Mouse (Mus musculus) left cerebral cortex, postnatal 36 days (tissue): ENCODE results near the gene Gm10260. TPM values are rescaled to one million over a fixed set of nuclear protein-coding genes. Genes with fewer than 3 reads are reported as not detected.

Experiments
- DNase-seq, 2 experiments: peaks; one replicate each; pipeline ENCODE4 v3.0.0; 2021 to 2022; ENCODE audit warnings: low spot score in 2 of 2, mixed read lengths in 1 of 2
- intact Hi-C: fragments of 180-260 bp; cut with DNase I; formaldehyde crosslinking; loops from one replicate; pipeline ENCODE4 v1.15.1; 2025
- total RNA-seq, 2 experiments: library from RNA; stranded (reverse); gene quantifications; 2 replicates each; pipeline ENCODE4 v1.2.3; 2021

The Gm10260 gene
- total RNA-seq, 2 experiments from 2014 or later = 78.4 to 87.8 TPM

DNA sequence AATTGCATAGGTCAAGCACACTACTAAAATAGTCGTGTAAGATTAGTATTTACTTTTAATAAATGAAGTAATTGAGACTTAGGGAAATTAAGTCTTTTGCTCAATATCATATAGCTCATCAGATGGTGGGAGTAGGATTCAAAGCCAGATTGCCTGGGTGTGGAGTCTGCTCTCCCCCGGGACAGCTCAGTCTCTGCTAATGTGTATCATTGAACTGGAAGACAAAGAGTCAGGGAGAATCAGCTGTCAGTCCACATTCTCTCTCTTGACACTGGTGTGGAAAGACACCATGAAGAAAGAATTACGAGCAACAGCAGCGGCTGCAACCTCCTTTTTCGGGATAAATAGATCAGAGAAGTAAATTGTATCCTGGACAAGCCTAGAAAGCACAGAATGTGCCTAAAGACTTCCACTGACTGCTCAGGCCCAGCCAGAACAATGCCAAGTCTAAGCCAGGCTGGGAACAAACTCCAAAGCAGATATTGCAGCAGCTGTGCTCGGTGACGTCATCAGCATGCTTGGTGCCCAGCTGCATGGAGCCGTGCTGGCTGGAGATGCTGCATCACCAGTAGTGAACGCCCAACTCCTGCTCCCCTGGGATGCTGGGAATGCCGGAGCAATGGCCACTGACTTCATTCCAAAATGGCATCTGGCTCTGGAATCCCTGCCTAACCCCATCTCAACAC is 14.5 kb upstream of the Gm10260 start:
- intact Hi-C loops = no loop called here
- DNase-seq = peak; percentile 40 to 54

DNA sequence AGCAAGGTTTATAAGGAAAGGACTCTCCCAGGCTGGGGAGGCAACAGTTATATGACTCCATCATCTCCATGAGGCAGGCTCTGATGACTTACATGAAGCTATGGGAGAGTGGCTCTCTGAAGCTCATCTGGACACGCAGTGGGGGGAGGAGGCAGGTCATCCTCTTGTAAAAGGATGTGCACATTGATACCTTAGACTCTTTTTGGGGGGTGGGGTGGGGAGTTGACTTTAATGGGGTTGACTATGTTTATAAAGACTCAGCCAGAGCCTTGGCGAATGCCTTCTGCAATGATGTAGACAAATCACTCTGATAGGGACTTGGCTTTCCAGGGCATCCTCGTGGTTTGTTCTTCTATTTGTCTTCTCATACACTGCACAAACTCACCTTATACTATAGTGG is 8.8 kb upstream of the Gm10260 start:
- intact Hi-C loops = loop anchor here (5.0 kb wide), 1 partner anchor 527 kb away; the partner anchor contains the start of gene Enc1

DNA sequence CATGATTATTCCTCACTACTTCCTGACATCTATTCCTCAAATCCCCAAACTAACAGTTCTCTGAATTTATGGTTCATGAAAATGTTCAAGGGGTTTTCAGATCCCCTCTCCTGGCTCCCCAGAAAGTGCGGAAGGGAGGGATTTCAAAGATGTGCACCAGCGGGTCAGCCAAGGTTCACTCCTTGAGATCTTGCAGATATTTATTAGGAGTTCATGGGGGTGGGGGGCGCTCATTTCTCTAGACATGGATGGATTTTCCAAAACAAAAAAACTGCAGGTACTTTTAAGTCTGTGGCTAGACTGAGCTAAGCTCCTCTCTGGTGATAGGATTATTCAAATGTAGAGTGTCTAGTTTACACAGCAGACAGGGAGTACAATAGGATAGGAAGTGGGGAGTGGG is 8.4 kb upstream of the Gm10260 start:
- no peak for DNase-seq
- intact Hi-C loops = loop anchor here (5.0 kb wide), 1 partner anchor 527 kb away; the partner anchor contains the start of gene Enc1

More for the DNA sequence above, 8.8 kb upstream of the Gm10260 start:
- DNase-seq = no peak

DNA sequence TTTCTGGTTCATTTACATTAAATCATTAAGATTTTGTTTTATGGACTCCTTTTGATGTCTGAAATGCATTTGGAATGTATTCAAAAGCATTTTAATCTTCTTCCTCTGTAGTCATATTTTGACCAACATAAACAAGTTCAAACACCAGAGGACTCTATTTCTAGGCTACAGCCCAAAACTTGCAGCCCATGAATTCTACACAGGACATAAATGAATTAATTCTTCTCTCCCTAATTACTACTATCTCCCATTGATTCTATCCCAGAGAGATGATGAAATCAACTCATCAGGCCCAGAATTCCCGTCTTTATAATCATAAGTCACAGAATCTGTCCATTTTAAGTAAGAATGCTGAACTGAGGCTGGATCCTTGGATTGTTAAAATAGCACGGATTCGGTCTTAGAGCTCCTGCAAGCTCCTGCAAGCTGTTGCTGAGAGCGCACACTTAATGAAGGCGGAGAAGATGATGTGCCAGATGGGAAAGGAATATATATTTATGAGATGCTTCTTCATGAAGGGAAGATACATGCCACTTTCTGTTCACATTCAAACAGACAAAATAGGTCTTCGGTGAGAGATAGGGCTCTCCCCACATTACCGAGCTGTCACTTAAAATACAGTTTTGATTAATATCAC is 7.7 kb upstream of the Gm10260 start:
- intact Hi-C loops = loop anchor here (5.0 kb wide), 1 partner anchor 526 kb away; the partner anchor contains the start of gene Enc1
- no peak for DNase-seq

DNA sequence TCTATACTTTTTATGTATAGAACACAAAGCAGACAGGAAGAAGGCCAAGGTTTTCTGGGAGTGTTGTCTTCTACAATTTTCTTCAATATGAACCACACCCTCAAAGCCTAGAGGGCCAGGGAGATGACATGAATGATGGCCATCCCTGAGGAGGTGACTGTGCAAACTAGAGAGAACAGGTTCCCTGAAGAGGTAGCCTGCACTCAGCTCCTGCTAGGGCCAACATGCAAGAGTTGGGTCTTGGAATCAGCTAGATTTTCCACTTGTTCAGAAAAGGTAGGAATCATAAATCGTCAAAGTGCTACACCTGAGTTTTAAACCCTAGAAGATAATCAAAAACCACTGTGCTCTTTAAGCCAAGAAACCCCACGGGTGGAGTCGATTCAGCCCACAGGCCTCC is 6.2 kb upstream of the Gm10260 start:
- intact Hi-C loops = loop anchor here (5.0 kb wide), 1 partner anchor 524 kb away; the partner anchor contains the start of gene Enc1
- DNase-seq = no peak

DNA sequence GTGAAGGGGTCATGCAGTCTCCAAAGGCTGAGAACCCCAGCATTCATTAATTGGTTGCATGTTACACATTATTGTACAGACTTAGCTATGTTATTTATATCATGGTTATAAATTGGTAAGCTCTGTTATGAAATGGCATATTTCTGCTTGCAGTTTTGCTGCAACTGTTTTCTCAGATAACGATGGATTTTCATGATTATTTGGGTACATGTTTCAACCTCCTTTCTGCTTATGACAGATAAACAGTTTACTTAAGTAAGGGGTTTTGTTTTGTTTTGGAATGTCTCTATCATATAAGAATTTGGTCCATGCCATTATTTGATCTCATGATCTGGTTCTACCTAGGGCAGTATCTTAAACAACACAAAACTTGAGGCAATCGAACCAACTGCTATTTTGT is 5.5 kb upstream of the Gm10260 start:
- no peak for DNase-seq
- intact Hi-C loops = loop anchor here (5.0 kb wide), 1 partner anchor 524 kb away; the partner anchor contains the start of gene Enc1

DNA sequence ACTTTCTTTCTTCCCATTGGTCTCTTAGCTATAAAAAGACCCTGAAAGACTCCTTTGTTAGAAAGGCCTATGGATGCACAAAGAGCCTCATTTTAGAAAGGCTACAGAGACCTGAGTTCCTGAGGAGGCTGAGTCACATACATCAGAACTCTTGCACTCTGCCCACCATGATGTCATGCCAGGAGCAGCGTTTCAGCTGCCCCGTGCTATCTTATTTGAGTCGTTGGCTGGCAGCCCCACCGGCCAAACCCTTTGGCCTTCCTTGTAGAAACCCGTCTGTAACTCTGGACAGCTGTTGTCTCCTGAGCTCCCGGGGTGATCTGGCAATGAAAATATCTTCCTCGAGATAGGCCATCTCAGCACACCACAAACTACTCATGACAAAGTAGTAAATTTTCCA is 3.6 kb upstream of the Gm10260 start:
- no peak for DNase-seq
- intact Hi-C loops = no loop called here

DNA sequence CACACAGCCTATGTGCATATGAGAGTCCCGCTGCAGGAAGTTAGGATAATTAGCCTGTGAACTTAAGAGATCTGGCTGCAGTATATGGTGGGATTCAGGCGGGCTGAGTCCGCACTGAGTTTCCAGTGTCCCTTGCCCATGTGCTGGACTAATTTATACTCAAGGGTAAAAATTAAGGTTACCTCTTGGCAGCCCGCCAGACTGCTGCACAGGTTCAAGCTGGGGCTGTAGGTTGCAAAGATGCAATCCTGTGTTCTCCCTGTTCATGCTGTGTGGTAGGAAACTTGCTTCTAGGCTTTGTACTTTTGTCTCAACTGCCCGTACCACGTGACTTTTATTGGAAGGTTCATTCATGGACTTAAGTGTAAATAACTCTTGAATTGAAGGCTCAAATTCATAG is 3.0 kb upstream of the Gm10260 start:
- intact Hi-C loops = no loop called here

DNA sequence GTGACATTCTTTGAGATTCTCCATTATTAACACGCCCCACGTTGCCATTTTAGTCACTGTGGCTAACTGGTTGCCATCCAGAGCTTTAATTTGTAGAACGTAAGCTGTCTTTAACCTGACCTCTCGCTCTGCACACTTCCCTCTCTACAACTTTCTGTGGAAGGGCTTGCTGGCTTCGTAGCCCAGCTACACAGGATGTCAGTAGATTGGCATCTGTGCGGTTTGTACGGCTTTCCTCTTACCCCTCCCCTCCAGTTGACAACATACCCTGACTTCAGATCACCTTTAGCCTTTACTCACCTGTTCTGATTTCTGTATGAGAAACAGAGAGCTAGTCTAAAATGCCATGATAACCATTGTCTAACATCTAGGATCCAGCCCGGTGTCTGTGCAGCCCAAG is 1.7 kb upstream of the Gm10260 start:
- intact Hi-C loops = no loop called here
- DNase-seq = no peak

More for the DNA sequence above, 3.0 kb upstream of the Gm10260 start:
- no peak for DNase-seq

DNA sequence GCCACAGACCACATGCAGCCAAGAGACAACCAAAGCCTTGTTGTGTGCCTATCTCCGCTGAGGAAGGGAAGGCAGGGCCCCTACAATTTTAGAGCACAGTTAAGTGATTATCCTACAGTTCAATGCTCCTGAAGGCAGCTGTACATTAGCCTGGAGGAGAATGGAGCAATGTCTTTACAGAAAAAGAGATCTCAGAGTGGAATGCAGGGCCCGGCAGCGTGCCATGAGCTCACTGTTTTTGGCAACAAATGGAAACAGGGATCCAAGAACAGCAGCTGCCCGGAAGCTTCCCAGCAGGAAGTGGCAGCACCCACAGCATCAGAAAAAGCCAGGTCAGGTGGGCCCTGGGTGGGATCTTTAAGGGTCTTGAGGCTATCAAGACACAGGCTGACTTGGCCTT is 3.4 kb downstream of the Gm10260 start:
- peak; percentile 43 to 46 for DNase-seq
- intact Hi-C loops = no loop called here

DNA sequence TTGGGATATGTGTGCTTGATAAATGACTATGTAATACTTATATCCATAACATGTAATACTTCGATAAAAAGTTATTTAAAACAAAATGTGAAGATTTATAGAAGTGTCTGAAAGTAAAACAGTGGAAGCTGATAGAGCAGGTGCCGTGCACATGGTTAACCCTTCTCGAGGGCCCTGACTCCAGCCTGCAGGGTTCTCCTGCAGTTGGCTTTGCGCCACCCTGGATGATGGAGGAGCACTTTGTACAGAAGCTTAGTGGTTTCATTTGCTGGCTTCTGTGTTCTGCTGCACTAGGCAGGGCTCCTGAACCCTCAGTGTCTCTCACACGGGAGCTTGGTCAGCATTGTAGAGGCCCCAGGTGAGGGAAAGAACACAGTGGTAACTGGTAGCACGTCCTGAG is 4.3 kb downstream of the Gm10260 start:
- intact Hi-C loops = no loop called here

DNA sequence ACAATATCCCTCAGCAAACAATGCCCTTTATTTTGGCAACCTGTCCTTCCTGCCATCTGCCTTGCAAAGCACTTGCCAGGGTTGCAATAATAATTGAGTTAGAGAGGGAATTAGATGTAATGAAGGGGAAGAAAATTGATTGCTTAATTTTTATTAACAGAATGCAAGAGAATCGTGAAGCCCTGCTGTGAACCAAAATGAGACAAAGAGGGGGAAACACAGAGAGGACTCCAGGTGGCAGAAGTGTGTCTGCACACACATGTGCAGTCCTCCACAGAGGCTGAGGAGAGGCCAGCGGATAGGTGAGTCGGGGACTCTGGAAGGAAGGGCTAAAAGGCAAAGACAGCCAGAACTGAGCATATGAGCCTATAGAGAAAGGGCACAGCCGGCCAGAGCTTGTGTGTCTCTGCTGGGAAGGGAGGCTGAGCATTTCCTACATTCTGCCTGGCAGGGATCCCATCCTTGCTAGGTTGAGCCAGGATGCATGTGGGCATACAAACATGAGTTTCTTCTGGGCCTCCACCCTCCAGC is 9.5 kb downstream of the Gm10260 start:
- no peak for DNase-seq
- intact Hi-C loops = loop anchor here (5.0 kb wide), 1 partner anchor 186 kb away; no protein-coding TSS in a partner anchor

More for the DNA sequence above, 4.3 kb downstream of the Gm10260 start:
- no peak for DNase-seq

DNA sequence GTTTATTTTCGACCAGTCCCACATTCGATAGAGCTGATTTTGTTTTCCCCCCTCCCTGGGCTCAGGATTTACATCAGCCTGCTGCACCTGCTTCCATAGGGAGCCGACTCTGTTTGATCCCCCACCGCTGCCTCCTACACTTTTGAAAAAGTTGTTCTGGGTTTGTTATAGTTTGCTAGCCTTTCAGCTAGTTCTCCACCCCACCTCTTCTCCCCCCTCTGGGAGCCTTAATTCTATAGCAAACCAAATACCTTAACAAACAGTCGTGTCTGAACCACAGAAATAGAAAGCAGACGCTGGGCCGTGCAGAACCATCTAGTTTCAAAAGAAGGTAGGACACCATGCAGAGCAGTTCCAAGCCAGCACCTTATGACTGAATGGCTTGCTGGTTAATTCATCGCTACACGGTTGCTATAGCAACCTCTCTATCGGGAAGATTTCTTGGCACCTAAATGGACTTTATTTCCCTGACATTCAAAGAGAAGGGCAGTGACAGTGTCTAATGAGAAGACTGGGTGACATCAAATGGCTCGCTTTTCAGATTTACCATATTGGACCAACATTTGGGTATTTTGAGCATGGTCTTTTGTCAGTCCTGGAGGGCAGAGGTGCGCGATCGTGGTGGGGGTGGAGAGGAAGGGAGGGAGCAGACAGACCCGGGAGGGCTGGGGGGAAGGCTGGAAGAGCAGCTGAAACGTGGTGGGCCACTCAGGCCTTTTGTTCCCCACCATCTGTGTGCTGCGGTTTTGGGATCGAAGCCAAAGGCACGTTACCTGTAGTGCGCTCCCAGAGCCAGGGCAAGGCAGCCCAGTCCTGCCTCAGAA is 13.2 kb downstream of the Gm10260 start:
- DNase-seq = no peak
- intact Hi-C loops = no loop called here

DNA sequence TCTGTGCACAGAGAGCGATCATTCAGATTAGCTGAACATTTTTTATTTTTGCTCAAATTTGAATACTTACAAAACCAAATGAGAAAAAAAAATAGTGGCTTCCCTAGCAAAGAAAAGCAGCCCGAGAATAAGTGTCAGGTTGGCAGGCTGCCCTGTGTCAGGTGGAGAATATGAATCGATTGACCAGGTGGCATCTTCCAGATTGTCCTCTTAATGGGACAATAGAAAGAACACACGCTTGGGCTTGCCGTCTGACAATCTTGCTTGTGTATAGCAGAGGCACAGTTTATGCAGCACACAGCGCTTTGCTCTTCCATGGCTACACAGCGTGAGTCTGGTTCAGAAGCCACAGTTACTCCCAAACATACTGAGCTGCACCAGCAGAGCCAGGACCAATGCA is 15.8 kb downstream of the Gm10260 start:
- intact Hi-C loops = no loop called here

DNA sequence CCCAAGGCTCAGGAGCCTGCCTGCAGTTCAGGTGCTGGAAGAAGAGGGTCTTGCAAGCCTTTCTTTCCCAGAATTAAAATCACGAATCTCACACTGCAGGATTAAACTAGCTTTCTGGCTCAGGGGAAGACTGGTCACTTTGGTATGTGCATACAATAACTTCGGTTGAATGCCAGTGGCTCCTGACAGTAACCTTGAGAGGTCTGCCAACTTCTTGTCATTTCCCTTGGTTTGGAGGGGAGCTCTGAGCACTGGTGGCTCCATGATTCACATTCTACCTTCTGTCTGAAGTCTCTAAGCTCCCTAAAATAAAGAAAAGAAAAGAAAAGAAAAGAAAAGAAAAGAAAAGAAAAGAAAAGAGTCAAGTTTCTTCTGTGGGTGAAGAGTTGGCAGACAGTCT is 16.4 kb downstream of the Gm10260 start:
- no peak for DNase-seq
- intact Hi-C loops = no loop called here

More for the DNA sequence above, 15.8 kb downstream of the Gm10260 start:
- peak in 1 of 2 experiments; percentile 18 for DNase-seq

DNA sequence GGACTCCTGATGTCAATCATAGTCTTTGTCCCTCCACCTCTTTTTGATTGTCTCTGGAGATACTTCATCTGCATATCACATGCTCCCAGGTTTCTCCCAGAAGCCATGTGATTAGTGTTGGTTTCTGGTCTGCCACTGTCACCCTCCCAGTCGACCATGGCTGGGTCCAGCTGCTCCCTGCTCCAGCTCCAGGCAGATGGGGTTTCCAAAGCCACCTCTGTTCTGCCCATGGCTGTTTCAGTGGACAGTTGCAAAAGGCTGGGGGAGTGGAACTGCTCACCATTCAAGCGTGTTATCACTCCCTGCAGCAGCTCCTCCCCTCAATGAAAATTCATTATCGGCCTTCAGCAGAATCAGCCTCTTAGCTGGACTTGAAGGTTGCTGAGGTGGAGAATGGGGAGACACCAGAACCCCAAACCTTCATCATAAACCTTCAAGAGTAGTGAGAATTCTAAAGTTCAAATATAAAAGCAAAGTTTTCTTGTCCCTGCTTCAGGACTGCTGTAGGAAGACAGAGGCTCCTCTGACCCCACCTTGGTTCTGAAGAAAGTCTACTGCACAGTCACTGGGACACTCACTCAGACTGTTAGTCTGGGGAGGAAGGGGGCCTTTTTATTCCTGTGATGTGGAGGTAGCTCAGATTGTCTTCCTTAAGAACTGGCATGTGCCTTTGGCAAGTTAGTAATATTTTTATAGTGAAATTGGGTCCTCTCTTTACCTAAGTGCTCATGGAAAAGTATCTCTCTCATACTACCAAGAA is 17.0 kb downstream of the Gm10260 start:
- DNase-seq = no peak
- intact Hi-C loops = no loop called here

DNA sequence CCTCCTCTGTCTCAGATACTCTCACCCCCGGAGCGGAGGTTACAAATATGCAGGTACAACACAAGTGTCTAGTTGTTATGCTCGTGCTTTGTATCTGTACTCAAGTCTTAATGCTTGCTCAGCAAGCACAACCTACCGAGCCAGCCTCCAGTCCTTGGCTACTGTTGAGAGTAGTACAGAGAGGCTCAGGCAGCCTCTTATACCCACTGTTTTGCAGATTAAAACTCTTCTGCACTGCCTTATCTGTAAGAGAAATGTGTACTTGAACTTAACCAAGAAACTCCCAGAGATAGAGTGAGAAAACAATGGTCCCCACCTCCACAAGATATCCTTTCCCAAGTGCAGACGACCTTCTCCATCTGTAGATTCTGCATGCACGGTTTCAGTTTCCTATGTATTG is 24.5 kb downstream of the Gm10260 start:
- intact Hi-C loops = no loop called here
- no peak for DNase-seq

DNA sequence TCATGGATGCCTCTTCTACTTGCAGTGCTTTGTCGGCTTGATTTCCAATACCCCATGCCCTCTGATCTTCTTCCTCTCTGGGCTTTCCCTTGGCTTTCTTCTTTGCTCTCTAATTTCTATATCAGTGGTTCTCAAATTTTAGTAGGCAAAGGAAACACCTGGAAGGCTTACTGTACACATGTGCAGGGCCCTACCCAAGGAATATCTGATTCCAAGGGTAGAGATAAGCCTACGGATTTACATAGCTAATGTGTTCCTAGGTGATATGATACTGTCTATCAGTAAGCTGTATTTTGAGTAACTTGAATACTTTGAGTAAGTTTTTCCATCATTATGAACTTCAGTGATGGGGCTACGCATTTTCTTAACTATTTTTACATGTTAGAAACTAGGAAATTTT is 25.7 kb downstream of the Gm10260 start:
- no peak for DNase-seq

DNA sequence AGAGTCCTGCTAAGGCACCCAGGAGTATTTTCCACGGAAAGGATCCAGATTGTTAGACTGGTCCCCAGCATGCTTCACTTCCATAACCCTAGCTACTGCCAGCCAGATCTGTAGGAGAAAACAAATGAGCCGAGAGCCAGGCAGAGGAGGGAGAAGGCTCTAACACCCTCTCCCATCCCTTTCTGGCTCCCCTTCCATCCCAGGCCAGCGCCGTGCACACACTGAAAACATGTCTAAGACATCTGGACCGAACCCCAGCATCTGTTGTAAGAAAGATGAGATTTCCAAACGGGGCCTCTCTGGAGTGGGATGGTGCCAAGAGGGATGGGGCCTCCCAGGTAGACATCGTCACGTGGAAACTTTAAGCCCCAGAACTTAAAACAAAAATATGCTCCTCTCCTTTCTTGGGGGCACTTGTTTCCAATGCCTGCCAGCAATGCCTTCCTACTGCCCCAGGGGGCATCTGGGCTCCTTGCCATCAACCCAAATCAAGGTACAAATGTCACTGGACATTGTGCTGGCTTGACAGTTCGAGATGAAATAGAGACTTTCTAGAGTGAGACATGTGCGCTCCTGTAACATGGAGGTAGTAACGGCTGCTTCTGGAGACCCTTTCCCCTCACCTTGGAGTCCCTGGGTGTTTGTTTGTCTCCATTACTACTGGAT is 35.1 kb downstream of the Gm10260 start:
- intact Hi-C loops = no loop called here
- no peak for DNase-seq

More for the DNA sequence above, 25.7 kb downstream of the Gm10260 start:
- intact Hi-C loops = no loop called here
